Mouse (Mus musculus) cortical plate, adult 2 months (tissue): Measurements from ENCODE around the gene Fam129a. TPM values are rescaled to one million over a fixed set of nuclear protein-coding genes. Genes with fewer than 3 reads are reported as not detected.
"Not testable (repeated sequence)": the region's sequence is repeated elsewhere in the genome, so short reads cannot be mapped to it uniquely, and the experiment has no call there.

Source experiments
- H3K27ac ChIP-seq: fragments of 200-500 bp; 2 replicates; pipeline ENCODE4 v1.5.1; 2012; ENCODE audit warnings: low read length, control low read depth, inconsistent platforms; ENCODE audit not compliant: insufficient read depth
- H3K4me1 ChIP-seq: fragments of 200-500 bp; 2 replicates; pipeline ENCODE4 v1.6.1; 2011; ENCODE audit warnings: low read length; ENCODE audit not compliant: control insufficient read depth, insufficient read depth
- H3K4me3 ChIP-seq: fragments of 200-500 bp; 2 replicates; pipeline ENCODE4 v1.5.1; 2011; ENCODE audit warnings: mild to moderate bottlenecking, low read length, control low read depth; ENCODE audit not compliant: insufficient read depth
- CTCF ChIP-seq: fragments of 200-500 bp; IDR thresholded peaks from 2 replicates; pipeline ENCODE4 v1.5.1; 2011; ENCODE audit warnings: mild to moderate bottlenecking, control low read depth, low read length; ENCODE audit not compliant: insufficient read depth; ENCODE audit errors: extremely low read depth
- POLR2A ChIP-seq: fragments of 200-500 bp; IDR thresholded peaks from 2 replicates; pipeline ENCODE4 v1.6.1; 2011; ENCODE audit warnings: mild to moderate bottlenecking, low read length, control low read depth; ENCODE audit not compliant: insufficient read depth; ENCODE audit errors: extremely low read depth
- polyA plus RNA-seq: library from polyadenylated mRNA; depleted of rRNA; stranded (reverse); fragments of >200 nt; gene quantifications from 2 replicates; pipeline ENCODE4 v1.2.3, GENCODE M21; 2012

The Fam129a gene
- polyA plus RNA-seq, 1 experiment: 1.6 TPM

DNA sequence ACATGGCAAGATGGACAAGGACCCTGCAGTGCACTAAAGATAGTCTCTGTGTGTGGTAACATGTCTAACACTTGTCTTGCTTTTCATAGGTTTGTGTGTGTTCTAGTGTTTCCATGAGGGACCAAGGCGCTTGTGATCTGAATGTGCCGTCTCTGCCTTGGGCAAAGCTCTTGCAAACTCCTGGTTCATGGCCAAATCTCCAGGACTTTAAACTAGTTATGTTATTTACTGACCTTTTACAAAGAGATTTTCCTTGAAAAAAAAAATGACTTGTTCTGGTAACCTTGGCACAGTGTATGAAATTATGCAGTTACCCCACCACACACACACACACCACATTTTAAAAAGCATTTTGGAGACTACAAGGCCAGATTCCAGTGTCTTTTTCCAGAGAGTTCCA lies 149.6 kb downstream of the Fam129a start:
- no peak for TF ChIP-seq CTCF
- H3K4me3 ChIP-seq: no peak overlapping the region
- H3K4me1 ChIP-seq: no peaks in the 10 kb centered on the region
- no peak overlapping the region for H3K27ac ChIP-seq

- TF ChIP-seq CTCF: no peak
- TF ChIP-seq POLR2A: no peak
- no peaks in the 10 kb centered on the region for H3K4me1 ChIP-seq
- H3K27ac ChIP-seq: no peak overlapping the region
- H3K4me3 ChIP-seq: no peak overlapping the region
Measured at GRCm38 (mm10) chr1:151721357-151721983, 150.5 kb downstream of the Fam129a start.

- TF ChIP-seq CTCF: no peak
- Histone ChIP-seq H3K27ac (no peak overlapping the region), H3K4me1 (no peaks in the 10 kb centered on the region), H3K4me3 (no peak overlapping the region)
Measured at GRCm38 (mm10) chr1:151723771-151724170, 152.8 kb downstream of the Fam129a start.

DNA sequence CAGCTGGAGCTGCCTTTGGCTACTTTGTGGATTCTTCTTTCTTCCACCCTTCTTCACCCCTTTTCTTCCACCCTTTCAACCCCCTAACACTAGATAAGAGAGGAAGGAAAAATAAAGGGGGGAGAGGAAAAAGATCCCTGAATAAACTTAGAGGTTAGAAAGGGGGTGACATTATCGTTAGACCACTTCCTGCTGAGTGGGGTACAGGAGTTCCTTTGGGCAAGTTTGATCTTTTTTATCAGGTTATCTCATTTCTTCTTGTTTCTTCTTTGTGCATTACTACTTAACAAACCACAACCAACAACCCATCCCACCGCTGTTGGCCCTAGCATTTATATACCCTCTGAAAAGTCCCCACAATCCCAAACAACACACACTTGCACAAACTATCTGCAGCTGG lies 154.6 kb downstream of the Fam129a start:
- Histone ChIP-seq H3K27ac (no peak overlapping the region), H3K4me3 (no peak overlapping the region), H3K4me1 (no peaks in the 10 kb centered on the region)
- no peak for TF ChIP-seq CTCF
- no peak for TF ChIP-seq POLR2A

DNA sequence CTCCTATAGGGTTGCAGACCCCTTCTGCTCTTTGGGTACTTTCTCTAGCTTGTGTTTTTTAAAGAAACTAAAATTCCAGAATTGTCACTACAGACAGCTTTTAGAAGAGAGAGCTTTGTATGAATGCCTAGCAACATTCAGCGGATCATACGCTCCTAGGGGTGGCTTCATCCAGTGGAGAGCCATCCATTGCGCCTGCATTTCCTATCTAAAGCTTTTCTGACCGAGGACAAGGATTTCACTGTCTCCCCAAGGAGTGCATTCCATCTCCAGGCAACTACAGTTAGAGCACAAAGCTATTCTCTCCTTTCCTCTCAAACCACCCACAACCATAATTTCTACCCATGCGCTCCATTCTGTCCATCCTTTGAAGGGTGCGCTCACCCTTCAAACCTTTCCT lies 155.4 kb downstream of the Fam129a start:
- H3K4me1 ChIP-seq: no peaks in the 10 kb centered on the region
- H3K27ac ChIP-seq: no peak overlapping the region
- H3K4me3 ChIP-seq: no peak overlapping the region
- TF ChIP-seq POLR2A: no peak
- TF ChIP-seq CTCF: no peak

- no peak overlapping the region for H3K27ac ChIP-seq
- no peaks in the 10 kb centered on the region for H3K4me1 ChIP-seq
- H3K4me3 ChIP-seq: no peak overlapping the region
- no peak for TF ChIP-seq CTCF
Measured at GRCm38 (mm10) chr1:151728141-151728540, 157.2 kb downstream of the Fam129a start.

DNA sequence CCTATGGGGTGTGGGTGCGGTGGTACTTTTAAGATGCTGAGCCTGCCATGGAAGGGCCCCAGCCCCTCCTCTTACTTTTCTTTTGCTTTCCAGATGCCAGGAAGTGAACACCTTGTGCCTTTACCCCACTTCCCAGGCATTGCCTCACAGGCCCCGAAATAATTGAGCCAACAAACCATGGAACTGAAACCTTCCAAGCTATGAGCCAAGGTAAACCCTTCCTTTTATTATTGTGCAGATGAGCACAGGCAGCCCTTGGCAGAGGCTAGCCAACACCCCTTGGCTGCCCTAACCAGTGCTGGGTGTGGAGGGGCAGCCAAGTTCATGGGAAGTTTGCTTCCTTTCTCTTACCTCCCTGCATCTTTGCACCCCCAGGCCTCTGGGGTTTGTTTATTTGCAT lies 166.2 kb downstream of the Fam129a start:
- no peaks in the 10 kb centered on the region for H3K4me1 ChIP-seq
- H3K4me3 ChIP-seq: no peak overlapping the region
- no peak overlapping the region for H3K27ac ChIP-seq
- TF ChIP-seq CTCF: no peak
- TF ChIP-seq POLR2A: no peak

DNA sequence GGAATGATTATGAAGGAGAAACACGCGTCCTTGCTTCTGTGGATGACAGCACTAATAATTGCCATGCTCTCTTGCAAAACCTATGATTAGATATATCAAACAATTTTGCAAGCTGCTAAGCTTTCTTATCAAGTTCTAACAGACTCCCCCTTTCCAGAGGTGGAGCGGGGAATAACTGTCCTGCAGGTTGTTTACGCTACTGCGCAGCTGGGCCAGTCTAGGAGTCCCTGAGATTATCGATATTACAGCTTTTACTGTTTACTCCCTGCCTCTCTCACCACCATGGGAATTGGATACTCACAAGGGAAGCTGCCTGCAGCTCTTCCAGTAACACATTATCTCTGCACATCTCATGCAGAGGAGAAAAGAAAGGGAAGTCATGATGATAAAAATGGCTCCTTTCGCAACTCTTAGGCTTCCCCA lies 170.2 kb downstream of the Fam129a start:
- no peak for TF ChIP-seq POLR2A
- no peak for TF ChIP-seq CTCF
- H3K27ac ChIP-seq: no peak overlapping the region
- H3K4me1 ChIP-seq: no peaks in the 10 kb centered on the region
- H3K4me3 ChIP-seq: no peak overlapping the region

DNA sequence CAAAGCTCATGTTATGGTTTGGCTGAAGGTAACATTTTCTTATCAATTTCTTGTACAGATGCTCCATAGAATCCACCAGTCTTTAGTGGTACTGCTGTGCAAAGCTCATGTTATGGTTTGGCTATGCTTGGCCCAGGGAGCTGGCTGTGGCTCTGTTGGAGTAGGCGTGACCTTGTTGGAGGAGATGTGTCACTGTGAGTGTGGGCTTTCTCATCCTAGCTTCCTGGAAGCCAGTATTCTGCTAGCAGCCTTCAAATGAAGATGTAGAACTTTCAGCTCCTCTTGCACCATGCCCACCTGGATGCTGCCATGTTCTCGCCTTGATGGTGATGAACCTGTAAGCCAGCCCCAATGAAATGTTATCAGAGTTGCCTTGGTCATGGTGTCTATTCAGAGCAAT lies 178.9 kb downstream of the Fam129a start:
- H3K4me1 ChIP-seq, H3K4me3 ChIP-seq, H3K27ac ChIP-seq: not testable (repeated sequence)

GRCm38 (mm10) chr1:151752946-151753345 lies 182.0 kb downstream of the Fam129a start:
- peaks cover 2% of the 10 kb centered on the region; the same call in 1 of the 2 replicates for H3K4me1 ChIP-seq
- no peak overlapping the region for H3K27ac ChIP-seq
- no peak for TF ChIP-seq POLR2A
- TF ChIP-seq CTCF: no peak
- no peak overlapping the region for H3K4me3 ChIP-seq
